Mouse (Mus musculus) fat pad, adult 2 months (tissue): ENCODE data around the gene Kmt2d.

Experiments used
- DNase-seq: peaks from one replicate; pipeline ENCODE4 v3.0.0-alpha.2; 2011; ENCODE audit warnings: low read depth, low spot score; ENCODE audit errors: extremely low read depth

Gene Kmt2d

DNA sequence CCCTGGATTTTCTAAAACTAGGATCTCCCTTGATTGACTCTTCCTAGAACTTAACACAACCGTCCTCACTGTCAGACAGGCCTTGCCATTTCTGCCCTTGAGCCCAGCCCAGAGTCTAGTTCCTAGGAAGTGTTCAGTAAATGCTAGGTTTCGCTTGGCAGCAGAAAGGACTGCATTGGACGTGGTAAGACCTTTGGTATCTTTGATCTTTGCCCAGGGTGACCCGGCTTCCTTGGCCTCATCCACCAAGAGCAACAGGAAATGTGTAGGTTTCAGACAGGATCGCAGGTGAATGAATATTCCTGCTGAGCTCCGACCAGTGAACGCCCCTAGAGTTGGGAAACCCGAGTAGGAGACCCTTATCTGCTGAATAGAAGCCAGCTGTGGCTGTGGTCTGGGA lies 68.1 kb downstream of the Kmt2d start:
- no peak for DNase-seq

- no peak for DNase-seq
These were observed 71.6 kb downstream of the Kmt2d start for GRCm38 (mm10) chr15:98799396-98799795.

DNA sequence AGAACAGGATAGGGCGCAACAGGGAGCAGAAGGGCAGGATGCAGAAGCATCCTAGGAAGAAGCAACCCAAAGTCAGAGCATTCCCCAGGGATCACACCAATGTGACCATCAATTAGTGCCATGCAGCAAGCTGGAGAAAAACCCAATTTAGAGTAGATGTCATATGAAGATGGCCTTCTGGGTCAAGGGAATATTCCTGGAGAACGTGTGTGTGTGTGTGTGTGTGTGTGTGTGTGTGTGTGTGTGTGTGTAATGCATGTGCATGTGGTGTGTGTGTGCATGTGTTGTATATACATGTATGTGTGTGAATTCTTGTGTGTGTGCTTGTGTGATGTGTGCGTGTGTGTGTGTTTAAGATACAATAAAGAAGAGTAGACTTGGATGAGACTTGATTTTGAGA lies 72.1 kb downstream of the Kmt2d start:
- no peak for DNase-seq

DNA sequence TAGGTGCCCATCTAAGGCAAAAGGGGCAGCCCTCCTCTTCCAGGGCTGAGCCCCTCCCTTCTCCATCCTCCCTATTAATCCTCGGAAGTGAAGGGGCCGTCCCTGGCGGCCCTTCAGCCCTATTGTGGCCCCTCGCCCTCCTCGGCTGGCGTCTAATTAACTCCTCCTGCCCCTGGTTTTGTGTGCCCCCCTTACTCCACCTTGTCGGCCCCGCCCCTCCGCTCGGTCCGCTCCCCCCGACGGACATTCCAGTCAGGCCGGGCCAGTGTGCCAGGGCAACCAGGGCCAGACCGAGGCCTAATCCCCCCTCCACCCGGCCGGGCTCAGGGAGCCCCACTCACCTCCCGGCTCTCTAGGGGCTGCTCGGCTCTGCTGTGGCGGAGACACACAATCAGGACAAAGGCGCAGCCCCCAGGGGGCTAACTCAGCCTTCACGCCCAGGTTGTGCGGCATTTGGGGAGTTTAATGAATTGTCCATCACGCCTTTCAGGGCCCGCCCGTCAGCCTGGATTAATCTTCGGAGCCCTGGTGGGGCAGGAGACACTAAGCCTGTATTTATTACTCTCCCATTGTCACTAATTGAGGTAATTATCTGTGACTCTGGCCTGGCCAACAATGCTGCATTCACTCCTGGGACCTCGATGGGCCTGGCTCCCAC lies 73.0 kb downstream of the Kmt2d start:
- no peak for DNase-seq

- DNase-seq, result no peak
These were observed 74.0 kb downstream of the Kmt2d start for GRCm38 (mm10) chr15:98796803-98797595.

DNA sequence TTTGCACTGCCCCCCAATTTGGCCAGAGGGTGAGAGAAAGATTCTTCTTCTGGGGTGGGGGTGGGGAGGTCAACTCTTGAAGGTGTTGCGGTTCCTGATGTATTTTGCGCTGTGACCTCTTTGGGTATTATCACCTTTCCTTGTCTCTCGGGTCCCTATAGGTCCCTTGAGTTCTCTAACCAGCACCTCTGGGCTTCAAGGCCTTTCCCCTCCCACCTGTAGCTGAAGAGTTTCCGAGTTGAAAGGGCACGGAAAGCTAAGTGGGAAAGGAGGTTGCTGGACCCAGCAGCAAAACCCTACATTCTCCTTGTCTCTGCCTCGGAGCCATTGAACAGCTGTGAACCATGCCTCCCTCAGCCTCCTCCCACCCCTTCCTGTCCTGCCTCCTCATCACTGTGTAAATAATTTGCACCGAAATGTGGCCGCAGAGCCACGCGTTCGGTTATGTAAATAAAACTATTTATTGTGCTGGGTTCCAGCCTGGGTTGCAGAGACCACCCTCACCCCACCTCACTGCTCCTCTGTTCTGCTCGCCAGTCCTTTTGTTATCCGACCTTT lies 77.8 kb downstream of the Kmt2d start:
- DNase-seq, result no peak

- no peak for DNase-seq
These were observed 78.6 kb downstream of the Kmt2d start for GRCm38 (mm10) chr15:98792233-98793020.

- DNase-seq, result no peak
These were observed 79.2 kb downstream of the Kmt2d start for GRCm38 (mm10) chr15:98791771-98792170.

- no peak for DNase-seq
These were observed 79.8 kb downstream of the Kmt2d start for GRCm38 (mm10) chr15:98791221-98791620.

DNA sequence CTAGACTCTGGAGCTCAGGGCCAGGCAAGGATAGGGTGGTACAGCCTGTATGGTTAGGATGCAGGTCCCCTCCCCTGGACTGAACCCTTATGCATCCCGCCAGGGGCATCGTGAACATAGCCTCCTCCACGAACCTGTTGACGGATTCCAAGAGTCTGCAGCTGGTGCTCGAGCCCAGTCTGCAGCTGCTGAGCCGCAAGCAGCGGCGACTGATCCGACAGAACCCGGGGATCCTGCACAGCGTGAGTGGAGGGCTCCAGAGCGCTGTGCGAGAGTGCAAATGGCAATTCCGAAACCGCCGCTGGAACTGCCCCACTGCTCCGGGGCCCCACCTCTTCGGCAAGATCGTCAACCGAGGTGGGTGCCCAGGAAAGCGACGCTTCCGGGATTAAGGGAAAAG lies 80.2 kb downstream of the Kmt2d start:
- DNase-seq, result no peak

- no peak for DNase-seq
These were observed 81.1 kb downstream of the Kmt2d start, which contains the start of gene Wnt1 for GRCm38 (mm10) chr15:98789661-98790535. Wnt1 (plus strand) TSS chr15:98789857.

GRCm38 (mm10) chr15:98788972-98789660 lies 81.9 kb downstream of the Kmt2d start:
- peak; percentile 21 for DNase-seq

DNA sequence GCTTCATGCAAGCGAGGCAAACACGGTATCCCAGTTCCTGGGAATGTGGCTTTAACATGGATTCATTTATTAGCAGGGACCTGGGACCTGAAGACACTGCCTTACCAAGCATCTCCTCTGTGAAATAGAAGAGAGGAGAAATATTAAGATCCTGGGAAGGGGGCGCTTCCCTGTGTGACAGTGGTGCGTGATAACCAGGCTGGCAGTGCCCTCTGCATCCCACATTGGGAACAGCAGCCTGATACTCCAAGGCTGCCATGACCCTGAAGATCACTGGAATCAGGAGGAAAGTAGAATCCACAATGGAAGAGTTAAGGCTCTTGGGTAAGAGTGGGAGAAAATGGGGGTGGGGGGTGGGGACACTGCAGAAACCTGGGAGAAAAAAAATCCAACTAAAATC lies 83.1 kb downstream of the Kmt2d start:
- DNase-seq, result no peak

- no peak for DNase-seq
These were observed 85.3 kb downstream of the Kmt2d start for GRCm38 (mm10) chr15:98785744-98786143.
